Mouse (Mus musculus) midbrain, embryonic 12.5 days (tissue): Measurements from ENCODE around the gene Rragb. TPM values are rescaled to one million over a fixed set of nuclear protein-coding genes. Genes with fewer than 3 reads are reported as not detected.
"Not testable (repeated sequence)": the region's sequence is repeated elsewhere in the genome, so short reads cannot be mapped to it uniquely, and the experiment has no call there.

Experiments
- ATAC-seq: fragments of 200-750 bp; cut with Nextera tagmentation; 2 replicates; pipeline ENCODE4 v1.8.0; 2017; ENCODE audit warnings: low read depth, moderate TSS enrichment, moderate library complexity; ENCODE audit not compliant: low FRiP score
- H3K27ac ChIP-seq: fragments of 300-500 bp; sonication (generic); replicated peaks from 2 replicates; pipeline ENCODE4 v1.5.1; 2016; ENCODE audit warnings: mild to moderate bottlenecking
- H3K27me3 ChIP-seq: fragments of 300-500 bp; sonication (generic); 2 replicates; pipeline ENCODE4 v1.6.1; 2016; ENCODE audit warnings: mild to moderate bottlenecking
- H3K36me3 ChIP-seq: fragments of 300-500 bp; sonication (generic); 2 replicates; pipeline ENCODE4 v1.6.1; 2016
- H3K4me1 ChIP-seq: fragments of 300-500 bp; sonication (generic); 2 replicates; pipeline ENCODE4 v1.6.1; 2016
- H3K4me2 ChIP-seq: fragments of 300-500 bp; sonication (generic); replicated peaks from 2 replicates; pipeline ENCODE4 v1.6.1; 2016; ENCODE audit warnings: mild to moderate bottlenecking, moderate library complexity
- H3K4me3 ChIP-seq: fragments of 300-500 bp; sonication (generic); 2 replicates; pipeline ENCODE4 v1.5.1; 2016; ENCODE audit warnings: mild to moderate bottlenecking
- H3K9ac ChIP-seq: fragments of 300-500 bp; sonication (generic); replicated peaks from 2 replicates; pipeline ENCODE4 v1.6.1; 2016; ENCODE audit warnings: mild to moderate bottlenecking, moderate library complexity
- H3K9me3 ChIP-seq: fragments of 300-500 bp; sonication (generic); 2 replicates; pipeline ENCODE4 v1.6.1; 2016; ENCODE audit warnings: mild to moderate bottlenecking
- WGBS: fragments of 180-500 bp; shearing (Covaris S2); methylation state at CpG from one replicate; pipeline ENCODE4 v1.1.7; 2016; 5-methylcytosine and 5-hydroxymethylcytosine counted together
- polyA plus RNA-seq: library from polyadenylated mRNA; unstranded; fragments of >200 nt; fragmentation: Nextera tagmentation; extraction: Ambion mirVana; gene quantifications from 2 replicates; pipeline ENCODE4 v1.2.1, GENCODE M21; 2016

Gene Rragb
- 5.8 and 6.4 TPM in 2 replicates for polyA plus RNA-seq

DNA sequence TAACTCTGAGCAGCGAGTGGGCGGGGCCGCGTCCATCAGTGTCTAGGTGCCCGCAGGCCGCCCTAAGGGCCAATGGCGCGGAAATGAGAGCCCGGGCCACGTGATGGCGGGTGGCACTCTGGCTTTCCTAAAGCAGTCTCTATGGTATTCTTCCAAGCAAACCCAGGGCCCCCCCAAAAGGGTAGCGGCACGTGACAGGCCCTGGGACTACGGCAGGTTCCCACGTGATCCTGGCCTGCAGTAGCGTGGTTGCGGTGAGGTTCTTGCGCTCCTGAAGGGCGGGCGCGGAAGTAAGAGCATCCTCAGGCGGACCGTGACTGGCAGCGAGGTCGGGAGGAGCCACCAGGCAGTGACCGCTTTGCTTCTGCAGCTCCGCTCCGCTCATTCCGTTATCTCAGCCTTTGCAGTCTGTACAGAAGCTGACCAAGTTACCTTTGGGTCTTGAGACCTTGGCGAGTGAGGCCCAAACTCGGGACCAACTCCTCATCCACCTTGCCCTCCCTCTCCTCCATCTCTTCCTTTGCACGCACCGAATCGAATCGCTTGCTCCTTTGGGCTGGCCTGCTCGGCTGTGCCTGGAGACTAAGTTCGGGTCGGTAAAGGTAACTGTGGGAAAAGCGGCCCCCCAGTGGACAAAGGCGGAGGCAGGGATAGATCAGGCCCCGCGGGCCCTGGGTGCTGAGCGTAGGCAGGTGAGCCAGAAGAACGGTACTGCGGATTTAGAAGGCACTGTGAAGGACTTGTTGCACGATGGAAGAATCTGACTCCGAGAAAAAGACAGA, at the start of gene Rragb:
Gene Rragb, plus strand, starts transcription at position 248 of the 782 bp plus-strand sequence.
- ATAC-seq, result peak; percentile 98
- peak within 1 kb of the TSS; percentile 51 for H3K4me3 ChIP-seq
- no peaks in the 10 kb centered on the region for H3K4me1 ChIP-seq
- peak within 1 kb of the TSS; percentile 57 for H3K9ac ChIP-seq
- peak within 1 kb of the TSS; percentile 52 for H3K4me2 ChIP-seq
- peak within 1 kb of the TSS; percentile 35; the same call in 1 of the 2 replicates for H3K27ac ChIP-seq
- peaks cover 10% of the 10 kb centered on the region; the same call in 1 of the 2 replicates for H3K27me3 ChIP-seq
- no peaks in the 10 kb centered on the region for H3K36me3 ChIP-seq
- WGBS, result 22% methylated on average over 47 of the region's 47 CpGs
- no peaks in the 10 kb centered on the region for H3K9me3 ChIP-seq

- H3K36me3 ChIP-seq, result no peaks in the 10 kb centered on the region
- ATAC-seq, result no peak
Observed at GRCm38 (mm10) chrX:153118486-153118885, 21.3 kb upstream of the Rragb start, which contains the start of gene Foxr2. Gene Foxr2 (plus strand): TSS chrX:153118786.

GRCm38 (mm10) chrX:153119013-153119412, 20.8 kb upstream of the Rragb start:
- Histone ChIP-seq H3K9ac (no peak overlapping the region), H3K9me3 (no peaks in the 10 kb centered on the region), H3K4me3 (no peak overlapping the region), H3K4me1 (no peaks in the 10 kb centered on the region), H3K36me3 (no peaks in the 10 kb centered on the region), H3K27ac (no peak overlapping the region), H3K27me3 (peaks cover 12% of the 10 kb centered on the region; the same call in 1 of the 2 replicates), H3K4me2 (no peak overlapping the region)
- ATAC-seq, result no peak
- 19% methylated on average over 2 of the region's 2 CpGs for WGBS

More at GRCm38 (mm10) chrX:153118486-153118885, 21.3 kb upstream of the Rragb start, which contains the start of gene Foxr2:
- H3K27me3 ChIP-seq, result peaks cover 12% of the 10 kb centered on the region; the same call in 1 of the 2 replicates
- H3K9me3 ChIP-seq, result no peaks in the 10 kb centered on the region
- H3K9ac ChIP-seq, result no peak within 1 kb of the TSS
- H3K4me1 ChIP-seq, result no peaks in the 10 kb centered on the region
- no peak within 1 kb of the TSS for H3K27ac ChIP-seq
- H3K4me3 ChIP-seq, result no peak within 1 kb of the TSS
- WGBS, result 6% methylated on average over 3 of the region's 3 CpGs
- H3K4me2 ChIP-seq, result no peak within 1 kb of the TSS

GRCm38 (mm10) chrX:153142656-153143055, 2.9 kb downstream of the Rragb start:
- H3K36me3 ChIP-seq, result no peaks in the 10 kb centered on the region
- no peak overlapping the region for H3K9ac ChIP-seq
- 42% methylated on average over 3 of the region's 3 CpGs for WGBS
- no peak overlapping the region for H3K4me3 ChIP-seq
- peaks cover 10% of the 10 kb centered on the region; the same call in 1 of the 2 replicates for H3K27me3 ChIP-seq
- ATAC-seq, result no peak
- H3K9me3 ChIP-seq, result no peaks in the 10 kb centered on the region
- no peaks in the 10 kb centered on the region for H3K4me1 ChIP-seq
- no peak overlapping the region for H3K4me2 ChIP-seq
- no peak overlapping the region for H3K27ac ChIP-seq

- Histone ChIP-seq H3K4me1 (no peaks in the 10 kb centered on the region), H3K9me3 (no peaks in the 10 kb centered on the region), H3K9ac (no peak overlapping the region), H3K27me3 (no peaks in the 10 kb centered on the region), H3K4me2 (no peak overlapping the region), H3K27ac (no peak overlapping the region), H3K36me3 (no peaks in the 10 kb centered on the region), H3K4me3 (no peak overlapping the region)
- WGBS, result 17% methylated on average over 1 of the region's 1 CpGs
- ATAC-seq, result no peak
Observed at GRCm38 (mm10) chrX:153151766-153152165, 12.0 kb downstream of the Rragb start.

- Histone ChIP-seq H3K4me1 (no peaks in the 10 kb centered on the region), H3K27me3 (no peaks in the 10 kb centered on the region), H3K27ac (no peak overlapping the region), H3K4me2 (no peak overlapping the region), H3K4me3 (no peak overlapping the region), H3K36me3 (no peaks in the 10 kb centered on the region), H3K9ac (no peak overlapping the region), H3K9me3 (no peaks in the 10 kb centered on the region)
- WGBS, result 56% methylated on average over 3 of the region's 3 CpGs
- ATAC-seq, result no peak
Observed at GRCm38 (mm10) chrX:153155322-153155721, 15.5 kb downstream of the Rragb start.

GRCm38 (mm10) chrX:153174786-153175185, 35.0 kb downstream of the Rragb start:
- no peaks in the 10 kb centered on the region for H3K4me1 ChIP-seq
- no peak overlapping the region for H3K9ac ChIP-seq
- no peaks in the 10 kb centered on the region for H3K36me3 ChIP-seq
- no peak overlapping the region for H3K4me2 ChIP-seq
- no peak overlapping the region for H3K4me3 ChIP-seq
- no peaks in the 10 kb centered on the region for H3K27me3 ChIP-seq
- no peak for ATAC-seq
- no peaks in the 10 kb centered on the region for H3K9me3 ChIP-seq
- H3K27ac ChIP-seq, result no peak overlapping the region
- 15% methylated on average over 1 of the region's 1 CpGs for WGBS

- Histone ChIP-seq H3K9me3 (no peaks in the 10 kb centered on the region), H3K27ac (no peak overlapping the region), H3K9ac (no peak overlapping the region), H3K4me3 (no peak overlapping the region), H3K4me2 (no peak overlapping the region), H3K27me3 (no peaks in the 10 kb centered on the region), H3K4me1 (no peaks in the 10 kb centered on the region), H3K36me3 (no peaks in the 10 kb centered on the region)
- no peak for ATAC-seq
- 83% methylated on average over 2 of the region's 2 CpGs for WGBS
Observed at GRCm38 (mm10) chrX:153182221-153182620, 42.4 kb downstream of the Rragb start.

- not testable (repeated sequence) for H3K9me3 ChIP-seq, H3K27me3 ChIP-seq, H3K9ac ChIP-seq, H3K36me3 ChIP-seq, H3K4me3 ChIP-seq, H3K27ac ChIP-seq, ATAC-seq, H3K4me1 ChIP-seq, H3K4me2 ChIP-seq
- WGBS, result 72% methylated on average over 2 of the region's 2 CpGs
Observed at GRCm38 (mm10) chrX:153199185-153199584, 59.4 kb downstream of the Rragb start.

DNA sequence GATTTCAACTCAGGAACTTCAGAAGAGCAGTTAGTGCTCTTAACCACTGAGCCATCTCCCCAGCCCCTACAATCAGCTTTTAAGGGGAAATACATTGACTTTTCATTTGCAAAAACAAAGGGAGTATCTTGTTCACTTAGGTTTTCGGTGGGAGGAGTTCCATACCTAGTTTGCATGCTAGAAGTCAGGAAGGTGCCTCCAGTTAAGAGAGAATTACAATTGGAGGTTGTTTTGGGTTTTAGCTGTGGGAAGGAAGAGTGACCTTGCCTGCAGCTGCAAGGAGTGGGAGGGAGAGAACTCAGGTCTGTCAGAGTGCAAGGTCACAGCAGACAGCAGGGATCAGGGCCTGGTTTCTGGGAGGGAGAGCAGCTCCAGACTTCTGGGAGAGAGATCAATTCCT, 71.3 kb downstream of the Rragb start:
- no peak overlapping the region for H3K9ac ChIP-seq
- H3K9me3 ChIP-seq, result no peaks in the 10 kb centered on the region
- 75% methylated on average over 1 of the region's 1 CpGs for WGBS
- no peak overlapping the region for H3K27ac ChIP-seq
- ATAC-seq, result no peak
- H3K27me3 ChIP-seq, result no peaks in the 10 kb centered on the region
- no peak overlapping the region for H3K4me3 ChIP-seq
- H3K4me1 ChIP-seq, result no peaks in the 10 kb centered on the region
- H3K36me3 ChIP-seq, result no peaks in the 10 kb centered on the region
- H3K4me2 ChIP-seq, result no peak overlapping the region
